Mouse (Mus musculus) stomach, postnatal 0 days (tissue): ENCODE measurements at regions not wholly inside any gene's neighbourhood (a gene's known extent, or its start where the extent isn't known, plus 50 kb on each side); places are given as distances from the start of the nearest gene placed in this dataset.

Experiments used
- CTCF ChIP-seq: IDR thresholded peaks from 2 replicates; pipeline ENCODE4 v1.5.1; 2016; ENCODE audit warnings: antibody characterized with exemption, low read depth, mild to moderate bottlenecking, moderate library complexity
- EP300 ChIP-seq: optimal IDR thresholded peaks from 2 replicates; pipeline ENCODE3; 2016; ENCODE audit warnings: antibody characterized with exemption

GRCm38 (mm10) chr7:51360134-51360533 lies 150.7 kb upstream of the Ano5 start:
- TF ChIP-seq CTCF (no peak), EP300 (no peak)
